ENCODE assay signal across 8 mouse cellular contexts in genomic region chr7:138668337-138668736, GRCm38 (mm10).
DNase-seq lines count a peak whose midpoint lies in the region; ATAC-seq lines count a peak whose summit lies in the region.
"Had no signal": no experiment of that assay in that cellular context is flagged by ENCODE, and none has a peak within 500 bp of the region (broad histone marks: within the 10 kb centered on the region; RNA-seq: fewer than 3 reads in every experiment).

No protein-coding gene starts in this region.

- WGBS in forebrain, embryonic 12.5 days, result 30% methylated on average over 4 of the region's 4 CpGs

- no peaks in the 10 kb centered on the region for H3K9me3 ChIP-seq in forebrain, embryonic 12.5 days

- H3K4me2 ChIP-seq in forebrain, embryonic 12.5 days, result no peak overlapping the region

- DNase-seq in layer of hippocampus, adult 9-10 months (ENCODE audit: low spot score), result peak; percentile 9
- DNase-seq in layer of hippocampus, postnatal 25 days (ENCODE audit: extremely low spot score in 1 of 2, low spot score in 1 of 2), result no peak
- DNase-seq in Muller cell, postnatal 12 days (ENCODE audit: inconsistent ontology term), result peak; percentile 24
- peak; percentile 24 for DNase-seq in layer of hippocampus, adult 9-11 months
- DNase-seq in testis, postnatal 10 days (ENCODE audit: low spot score), result no peak
- DNase-seq in thymus, postnatal 36 days, result no peak

- H3K27me3 ChIP-seq in forebrain, embryonic 12.5 days, result no peaks in the 10 kb centered on the region

- peak overlapping the region; percentile 76 for H3K27ac ChIP-seq in forebrain, embryonic 12.5 days
- H3K27ac ChIP-seq: kidney, postnatal 0 days had no signal

- no peaks in the 10 kb centered on the region for H3K36me3 ChIP-seq in forebrain, embryonic 12.5 days (replicated peaks)

- peaks cover 28% of the 10 kb centered on the region for H3K4me1 ChIP-seq in forebrain, embryonic 12.5 days

- peak; percentile 59 for ATAC-seq in forebrain, embryonic 12.5 days (ENCODE audit: low FRiP score)

- no peak overlapping the region for H3K4me3 ChIP-seq in forebrain, embryonic 12.5 days (replicated peaks)

- no peak overlapping the region for H3K9ac ChIP-seq in forebrain, embryonic 12.5 days

Comparison
In these comparisons a context has a peak if more than half of its experiments do, and no peak if none do; other contexts are left out.
1. DNase-seq: peak in layer of hippocampus, adult 9-10 months (single experiment), Muller cell, postnatal 12 days (single experiment) and layer of hippocampus, adult 9-11 months (single experiment); none in layer of hippocampus, postnatal 25 days (0 of 2), testis, postnatal 10 days (single experiment) and thymus, postnatal 36 days (0 of 2).